9 mouse cellular contexts compared by ENCODE assay signal in genomic region chr15:34021857-34022256, GRCm38 (mm10).
DNase-seq lines count a peak whose midpoint lies in the region; TF ChIP-seq lines count a peak whose summit lies in the region.
"Had no signal": no experiment of that assay in that cellular context is flagged by ENCODE, and none has a peak within 500 bp of the region (broad histone marks: within the 10 kb centered on the region; RNA-seq: fewer than 3 reads in every experiment).

No protein-coding gene starts in this region.

- H3K4me1 ChIP-seq in heart, adult 2 months (ENCODE audit: control insufficient read depth, insufficient read depth, low read length): no peaks in the 10 kb centered on the region
- H3K4me1 ChIP-seq: heart, embryonic 13.5 days had no signal

- TF ChIP-seq POLR2A in heart, adult 2 months (IDR thresholded peaks at IDR 0.05; ENCODE audit: insufficient read depth, low read depth, low read length): no peak

- no peaks in the 10 kb centered on the region for H3K36me3 ChIP-seq in heart, adult 2 months (ENCODE audit: control insufficient read depth, insufficient read depth, low read length)
- H3K36me3 ChIP-seq: heart, embryonic 13.5 days had no signal

- no peaks in the 10 kb centered on the region for H3K27me3 ChIP-seq in heart, adult 2 months (ENCODE audit: control insufficient read depth, insufficient read depth, low read length)
- H3K27me3 ChIP-seq: heart, embryonic 13.5 days had no signal

- H3K4me3 ChIP-seq in heart, adult 2 months: no peak overlapping the region
- H3K4me3 ChIP-seq: heart, embryonic 13.5 days had no signal

- intact Hi-C loops in heart, adult 2 months (cut with DNase I): no loop called here

- TF ChIP-seq EP300 in heart, adult 2 months (IDR thresholded peaks at IDR 0.05; ENCODE audit: insufficient read depth, low read depth, low read length): no peak

- no peak overlapping the region for H3K9ac ChIP-seq in heart, adult 2 months (ENCODE audit: low read depth, low read length)
- H3K9ac ChIP-seq: heart, embryonic 13.5 days had no signal

- peak; percentile 84 for TF ChIP-seq CTCF in heart, adult 2 months (IDR thresholded peaks at IDR 0.05)

- no peak overlapping the region for H3K27ac ChIP-seq in heart, adult 2 months
- H3K27ac ChIP-seq: heart, embryonic 13.5 days had no signal

- 30% methylated on average over 11 of the region's 11 CpGs for WGBS in heart, adult 2 months
- WGBS in large intestine, adult 2 months: 28% methylated on average over 11 of the region's 11 CpGs

- H3K79me2 ChIP-seq in heart, adult 2 months (replicated peaks; ENCODE audit: control insufficient read depth, insufficient read depth, low read length): no peaks in the 10 kb centered on the region

- peak; percentile 66 for DNase-seq in CD4-positive, CD25-positive, alpha-beta regulatory T cell, adult 2 months (ENCODE audit: low read depth, low spot score)
- peak; percentile 88 for DNase-seq in adrenal gland, postnatal 10 days
- peak; percentile 39 for DNase-seq in embryo, embryonic 11.5 days (ENCODE audit: low read depth, low spot score)
- peak; percentile 58 to 81 for DNase-seq in heart, adult 2 months
- DNase-seq in large intestine, adult 2 months (ENCODE audit: low read depth, low spot score): peak; percentile 29
- DNase-seq in lung, postnatal 10 days: peak; percentile 82
- peak; percentile 22 for DNase-seq in retina, adult 2 months (ENCODE audit: low read depth, low spot score)
- DNase-seq in thymus, postnatal 4 days: peak; percentile 80

Comparison
In these comparisons a context has a peak if more than half of its experiments do, and no peak if none do; other contexts are left out.
1. DNase-seq: peak in every context shown above with its lines; median percentile 88 in adrenal gland, postnatal 10 days; 82 in lung, postnatal 10 days; 80 in thymus, postnatal 4 days; 70 in heart, adult 2 months; 66 in CD4-positive, CD25-positive, alpha-beta regulatory T cell, adult 2 months; 39 in embryo, embryonic 11.5 days; 29 in large intestine, adult 2 months; 22 in retina, adult 2 months.